Mouse (Mus musculus) embryonic fibroblast, embryonic 13.5 days (primary cell): ENCODE results near the gene Syt14. TPM values are rescaled to one million over a fixed set of nuclear protein-coding genes. Genes with fewer than 3 reads are reported as not detected.

Experiments used
- H3K27ac ChIP-seq: 2 replicates; pipeline ENCODE4 v1.5.1; 2012; ENCODE audit warnings: low read length, control low read depth, inconsistent platforms; ENCODE audit not compliant: insufficient read depth
- H3K4me1 ChIP-seq: 2 replicates; pipeline ENCODE4 v1.6.1; 2011; ENCODE audit warnings: low read length; ENCODE audit not compliant: control insufficient read depth, insufficient read depth
- H3K4me3 ChIP-seq: 2 replicates; pipeline ENCODE4 v1.5.1; 2011; ENCODE audit warnings: mild to moderate bottlenecking, control low read depth, low read length; ENCODE audit not compliant: insufficient read depth
- CTCF ChIP-seq: IDR thresholded peaks from 2 replicates; pipeline ENCODE4 v1.5.1; 2011; ENCODE audit warnings: mild to moderate bottlenecking, control low read depth, low read length, moderate library complexity, borderline replicate concordance; ENCODE audit not compliant: insufficient read depth
- POLR2A ChIP-seq: IDR thresholded peaks from 2 replicates; pipeline ENCODE4 v1.6.1; 2011; ENCODE audit warnings: low read depth, mild to moderate bottlenecking, control low read depth, low read length, moderate library complexity
- polyA plus RNA-seq: library from polyadenylated mRNA; stranded (reverse); fragments of >200 nt; gene quantifications from 2 replicates; pipeline ENCODE4 v1.2.4, GENCODE M21; 2011; ENCODE audit warnings: low read depth; ENCODE audit not compliant: missing spikeins, insufficient read length

The Syt14 gene
- polyA plus RNA-seq, 1 experiment, result 1.5 TPM

- TF ChIP-seq POLR2A, result no peak
- TF ChIP-seq CTCF, result no peak
- no peak overlapping the region for H3K4me3 ChIP-seq
- H3K4me1 ChIP-seq, result peaks cover 7% of the 10 kb centered on the region
- peak overlapping the region; percentile 37; the same call in 1 of the 2 replicates for H3K27ac ChIP-seq
Observed at GRCm38 (mm10) chr1:192882617-192883295, 152.8 kb downstream of the Syt14 start.

GRCm38 (mm10) chr1:192880130-192880529 lies 155.4 kb downstream of the Syt14 start:
- TF ChIP-seq POLR2A, result no peak
- no peak overlapping the region for H3K27ac ChIP-seq
- no peak overlapping the region for H3K4me3 ChIP-seq
- peaks cover 7% of the 10 kb centered on the region for H3K4me1 ChIP-seq

GRCm38 (mm10) chr1:192879086-192879580 lies 156.4 kb downstream of the Syt14 start:
- H3K27ac ChIP-seq, result no peak overlapping the region
- no peak overlapping the region for H3K4me3 ChIP-seq
- peaks cover 4% of the 10 kb centered on the region; the same call in 1 of the 2 replicates for H3K4me1 ChIP-seq
- TF ChIP-seq POLR2A (no peak), CTCF (no peak)

- no peak for TF ChIP-seq POLR2A
- no peak for TF ChIP-seq CTCF
- no peak overlapping the region for H3K27ac ChIP-seq
- no peak overlapping the region for H3K4me3 ChIP-seq
Observed at GRCm38 (mm10) chr1:192872841-192873240, 162.7 kb downstream of the Syt14 start.

GRCm38 (mm10) chr1:192869761-192870160 lies 165.8 kb downstream of the Syt14 start:
- no peak overlapping the region for H3K27ac ChIP-seq
- no peak overlapping the region for H3K4me3 ChIP-seq
- TF ChIP-seq POLR2A (no peak), CTCF (no peak)
- H3K4me1 ChIP-seq, result no peaks in the 10 kb centered on the region

More at GRCm38 (mm10) chr1:192872841-192873240, 162.7 kb downstream of the Syt14 start:
- no peaks in the 10 kb centered on the region for H3K4me1 ChIP-seq

- Histone ChIP-seq H3K4me1 (no peaks in the 10 kb centered on the region), H3K27ac (no peak overlapping the region), H3K4me3 (no peak overlapping the region)
- TF ChIP-seq POLR2A (no peak), CTCF (no peak)
Observed at GRCm38 (mm10) chr1:192864440-192864839, 171.1 kb downstream of the Syt14 start.

- Histone ChIP-seq H3K27ac (no peak overlapping the region), H3K4me1 (peaks cover 9% of the 10 kb centered on the region), H3K4me3 (no peak overlapping the region)
- TF ChIP-seq CTCF (no peak), POLR2A (no peak)
Observed at GRCm38 (mm10) chr1:192861305-192861960, 174.1 kb downstream of the Syt14 start.

GRCm38 (mm10) chr1:192860273-192860672 lies 175.3 kb downstream of the Syt14 start:
- Histone ChIP-seq H3K27ac (no peak overlapping the region), H3K4me3 (no peak overlapping the region), H3K4me1 (peaks cover 9% of the 10 kb centered on the region)
- TF ChIP-seq CTCF (no peak), POLR2A (no peak)

GRCm38 (mm10) chr1:192857582-192857981 lies 178.0 kb downstream of the Syt14 start:
- H3K27ac ChIP-seq, result peak overlapping the region; percentile 92; the same call in 1 of the 2 replicates
- H3K4me3 ChIP-seq, result no peak overlapping the region
- H3K4me1 ChIP-seq, result peaks cover 12% of the 10 kb centered on the region
- TF ChIP-seq CTCF (no peak), POLR2A (no peak)

GRCm38 (mm10) chr1:192856931-192857330 lies 178.6 kb downstream of the Syt14 start:
- no peak overlapping the region for H3K4me3 ChIP-seq
- TF ChIP-seq CTCF (no peak), POLR2A (no peak)
- H3K4me1 ChIP-seq, result peaks cover 15% of the 10 kb centered on the region
- no peak overlapping the region for H3K27ac ChIP-seq

- H3K4me3 ChIP-seq, result no peak overlapping the region
- TF ChIP-seq POLR2A (no peak), CTCF (no peak)
- peaks cover 17% of the 10 kb centered on the region for H3K4me1 ChIP-seq
- H3K27ac ChIP-seq, result peak overlapping the region; percentile 93
Observed at GRCm38 (mm10) chr1:192856411-192856810, 179.2 kb downstream of the Syt14 start.
